Mouse (Mus musculus): Measurements from ENCODE around the gene Lrrc4. TPM values are rescaled to one million over a fixed set of nuclear protein-coding genes. Genes with fewer than 3 reads are reported as not detected.

Lrrc4 gene
- polyA plus RNA-seq, 1 experiment from 2014 or later, result 4.6 TPM

DNA sequence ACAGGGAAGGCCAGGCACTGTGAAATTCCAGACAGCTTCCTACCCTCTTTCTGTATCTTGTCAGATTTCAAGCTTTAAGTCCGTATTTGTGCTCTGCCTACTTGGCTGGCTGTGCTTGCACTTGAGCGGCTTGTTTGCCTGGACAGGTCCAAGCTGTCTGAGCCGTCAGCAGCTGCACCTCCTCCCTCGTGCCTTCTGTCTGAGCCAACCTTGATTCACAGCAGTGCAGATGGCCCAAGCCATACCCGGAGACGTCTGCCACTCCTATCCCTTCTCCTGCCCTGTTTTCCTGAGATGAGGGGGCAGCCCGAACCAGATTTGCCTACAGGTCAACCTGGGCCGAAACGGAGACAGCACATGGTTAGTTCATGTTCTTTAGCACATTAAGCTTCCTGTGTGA lies 14.5 kb downstream of the Lrrc4 start:
- 78% methylated on average over 9 of the region's 9 CpGs for WGBS
- H3K9me3 ChIP-seq (replicated peaks), result no peaks in the 10 kb centered on the region
- H3K36me3 ChIP-seq, result peaks cover 17% of the 10 kb centered on the region; the same call in 1 of the 2 replicates
- H3K4me3 ChIP-seq, result no peak overlapping the region
- H3K27ac ChIP-seq, result no peak overlapping the region
- peaks cover 30% of the 10 kb centered on the region for H3K4me1 ChIP-seq
- no peak for ATAC-seq (ENCODE audit: low FRiP score)
- H3K27me3 ChIP-seq, result no peaks in the 10 kb centered on the region
- H3K4me2 ChIP-seq (replicated peaks), result no peak overlapping the region
- H3K9ac ChIP-seq, result no peak overlapping the region

DNA sequence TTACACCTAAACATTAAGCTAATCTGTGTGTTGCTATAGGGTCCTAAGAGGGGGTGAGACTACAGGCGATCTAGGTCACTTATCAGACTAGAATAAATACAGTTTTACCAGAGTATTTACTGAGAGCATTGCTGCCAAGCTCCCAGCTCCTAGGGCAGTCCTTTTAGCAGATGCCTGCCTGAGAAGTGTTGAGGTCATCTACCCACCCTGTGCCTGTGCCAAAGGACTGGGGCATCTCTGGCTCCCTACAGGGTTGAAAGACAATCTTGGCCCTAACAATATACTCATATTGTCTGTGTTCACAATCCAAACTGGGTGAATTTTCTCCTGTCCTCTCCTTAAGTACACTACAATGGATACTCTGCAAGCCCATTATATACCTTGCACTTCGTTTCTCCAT lies 16.7 kb downstream of the Lrrc4 start:
- Histone ChIP-seq H3K27me3 (no peaks in the 10 kb centered on the region), H3K4me3 (no peak overlapping the region), H3K9ac (no peak overlapping the region), H3K4me2 (replicated peaks) (no peak overlapping the region), H3K36me3 (0 out of 2 replicates have a peak, but pooled peaks cover 14% of the 10 kb centered on the region), H3K4me1 (peaks cover 19% of the 10 kb centered on the region), H3K9me3 (replicated peaks) (no peaks in the 10 kb centered on the region), H3K27ac (no peak overlapping the region)
- 87% methylated on average over 2 of the region's 2 CpGs for WGBS
- no peak for ATAC-seq (ENCODE audit: low FRiP score)

DNA sequence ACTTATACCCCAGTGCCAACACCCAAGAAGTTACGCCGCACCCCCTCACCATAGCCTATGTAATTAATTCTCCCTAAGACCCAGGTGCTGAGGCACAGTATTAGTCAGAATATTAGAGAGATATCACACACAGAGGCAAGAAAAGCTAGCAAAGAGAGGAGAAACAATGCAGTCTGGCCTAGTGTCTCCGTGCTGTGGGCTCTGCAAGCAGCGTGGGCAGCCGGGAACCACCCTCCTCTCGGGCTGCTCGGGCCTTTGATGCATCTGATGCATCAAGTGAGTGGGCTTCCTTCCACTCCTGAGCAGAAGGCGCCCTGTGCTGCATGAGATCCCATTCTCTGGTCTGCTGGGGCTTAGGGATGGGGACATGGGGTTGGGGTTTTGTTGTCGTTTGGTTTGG lies 18.5 kb downstream of the Lrrc4 start:
- H3K27me3 ChIP-seq, result no peaks in the 10 kb centered on the region
- H3K9ac ChIP-seq, result no peak overlapping the region
- H3K36me3 ChIP-seq, result 0 out of 2 replicates have a peak, but pooled peaks cover 14% of the 10 kb centered on the region
- no peak overlapping the region for H3K4me3 ChIP-seq
- WGBS, result 79% methylated on average over 9 of the region's 9 CpGs
- H3K4me1 ChIP-seq, result peaks cover 9% of the 10 kb centered on the region; the same call in 1 of the 2 replicates
- no peak overlapping the region for H3K4me2 ChIP-seq (replicated peaks)
- ATAC-seq (ENCODE audit: low FRiP score), result no peak
- no peak overlapping the region for H3K27ac ChIP-seq
- H3K9me3 ChIP-seq (replicated peaks), result no peaks in the 10 kb centered on the region

DNA sequence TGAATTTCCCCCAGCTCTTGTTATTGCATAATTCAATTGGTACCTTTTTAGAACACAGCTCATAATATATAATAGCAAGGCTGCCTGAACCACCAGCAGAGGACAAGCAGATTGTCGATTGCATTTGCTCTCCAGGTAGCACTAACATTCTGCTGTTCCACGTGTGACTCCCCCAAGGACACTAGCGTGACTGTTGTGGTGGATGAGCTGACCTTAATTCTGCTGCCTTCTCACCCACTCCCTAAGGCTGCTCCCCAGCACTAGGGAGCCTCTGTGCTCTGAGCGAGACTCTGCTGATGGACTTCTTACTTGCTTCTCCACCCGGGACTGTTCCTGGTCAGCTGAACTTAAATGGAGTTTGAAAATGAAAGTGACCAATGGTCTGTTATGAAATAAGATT lies 26.8 kb downstream of the Lrrc4 start:
- no peaks in the 10 kb centered on the region for H3K27me3 ChIP-seq
- no peaks in the 10 kb centered on the region for H3K36me3 ChIP-seq
- H3K27ac ChIP-seq, result no peak overlapping the region
- no peaks in the 10 kb centered on the region for H3K9me3 ChIP-seq (replicated peaks)
- ATAC-seq (ENCODE audit: low FRiP score), result no peak
- 94% methylated on average over 5 of the region's 5 CpGs for WGBS
- no peak overlapping the region for H3K4me2 ChIP-seq (replicated peaks)
- H3K9ac ChIP-seq, result no peak overlapping the region
- H3K4me3 ChIP-seq, result no peak overlapping the region
- H3K4me1 ChIP-seq, result no peaks in the 10 kb centered on the region

DNA sequence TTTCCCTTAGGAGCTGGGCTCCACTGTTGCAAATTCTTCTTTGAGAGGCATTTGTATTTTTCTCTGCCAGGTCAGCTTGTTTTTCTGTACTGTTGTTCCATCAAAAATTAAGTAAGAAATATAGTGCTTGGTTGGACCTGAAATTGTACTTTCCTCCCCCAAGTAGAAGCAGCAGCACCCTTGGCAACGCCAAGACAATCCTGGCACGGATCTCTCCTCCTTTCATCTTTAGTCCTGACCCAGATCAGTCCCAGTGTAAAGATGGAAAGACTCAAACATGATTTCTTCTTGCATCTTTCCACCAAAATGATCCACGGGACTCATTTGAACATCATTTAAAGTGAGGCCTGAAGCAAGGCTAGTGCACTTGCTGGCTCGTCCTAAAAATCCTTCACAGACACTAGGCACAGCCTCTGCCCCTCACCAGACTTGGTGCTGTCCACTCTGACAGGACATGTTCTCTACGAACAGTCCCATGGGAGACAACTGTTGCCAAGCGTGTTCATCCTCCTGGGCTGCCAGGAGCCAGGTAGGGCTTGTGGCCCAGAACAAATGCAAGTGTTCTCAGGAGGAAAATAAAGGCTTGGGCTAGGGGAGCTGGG lies 27.8 kb downstream of the Lrrc4 start:
- no peak overlapping the region for H3K27ac ChIP-seq
- no peak overlapping the region for H3K4me3 ChIP-seq
- 90% methylated on average over 6 of the region's 6 CpGs for WGBS
- H3K4me2 ChIP-seq (replicated peaks), result no peak overlapping the region
- no peaks in the 10 kb centered on the region for H3K4me1 ChIP-seq
- no peaks in the 10 kb centered on the region for H3K9me3 ChIP-seq (replicated peaks)
- no peaks in the 10 kb centered on the region for H3K27me3 ChIP-seq
- no peaks in the 10 kb centered on the region for H3K36me3 ChIP-seq
- no peak overlapping the region for H3K9ac ChIP-seq
- no peak for ATAC-seq (ENCODE audit: low FRiP score)

DNA sequence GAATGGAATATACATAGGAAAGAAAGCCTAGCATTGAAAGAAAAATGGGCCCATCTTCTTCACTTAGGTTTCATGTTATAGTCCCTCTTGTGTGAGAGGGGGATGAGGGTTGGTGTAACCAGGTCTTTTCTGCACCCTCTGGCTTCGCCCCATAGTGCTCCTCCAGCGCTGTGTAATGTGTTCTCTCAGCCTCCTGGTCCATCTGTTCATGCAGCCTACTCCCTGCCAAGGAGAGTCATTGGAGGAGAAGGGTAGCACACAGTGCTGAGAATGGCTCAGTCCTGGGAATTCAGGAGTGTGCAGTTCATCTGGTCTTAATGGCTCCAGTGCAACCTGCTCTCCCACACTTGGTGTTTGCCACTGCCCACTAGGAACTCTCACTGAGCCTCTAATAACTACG lies 30.6 kb downstream of the Lrrc4 start:
- H3K9ac ChIP-seq, result no peak overlapping the region
- 0 out of 2 replicates have a peak, but pooled peaks cover 3% of the 10 kb centered on the region for H3K4me1 ChIP-seq
- H3K9me3 ChIP-seq (replicated peaks), result no peaks in the 10 kb centered on the region
- ATAC-seq (ENCODE audit: low FRiP score), result no peak
- WGBS, result 87% methylated on average over 3 of the region's 3 CpGs
- H3K27me3 ChIP-seq, result no peaks in the 10 kb centered on the region
- no peak overlapping the region for H3K4me2 ChIP-seq (replicated peaks)
- H3K36me3 ChIP-seq, result peaks cover 10% of the 10 kb centered on the region
- H3K4me3 ChIP-seq, result no peak overlapping the region
- no peak overlapping the region for H3K27ac ChIP-seq

DNA sequence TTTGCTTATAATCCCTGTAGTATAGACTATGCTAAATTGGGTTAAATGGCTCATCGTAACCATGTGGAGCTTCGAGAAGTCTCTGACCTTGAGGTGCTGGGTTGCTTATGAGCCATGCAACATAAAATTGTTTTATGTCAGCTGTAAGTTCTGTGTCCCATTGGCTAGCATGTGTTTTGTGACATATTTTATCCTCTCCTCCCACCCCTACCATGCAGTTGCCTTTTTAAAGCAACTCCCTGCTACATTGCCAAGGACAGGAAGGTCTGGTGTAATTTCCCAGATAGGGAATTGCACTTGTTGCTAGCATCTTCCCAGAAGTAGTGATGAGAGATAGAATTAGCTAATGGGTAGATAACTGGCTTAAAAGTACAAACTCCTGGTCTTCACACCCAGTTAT lies 31.7 kb downstream of the Lrrc4 start:
- Histone ChIP-seq H3K27ac (no peak overlapping the region), H3K9me3 (replicated peaks) (no peaks in the 10 kb centered on the region), H3K4me1 (peaks cover 11% of the 10 kb centered on the region), H3K27me3 (no peaks in the 10 kb centered on the region), H3K9ac (no peak overlapping the region), H3K4me3 (no peak overlapping the region), H3K4me2 (replicated peaks) (no peak overlapping the region), H3K36me3 (peaks cover 11% of the 10 kb centered on the region)
- no peak for ATAC-seq (ENCODE audit: low FRiP score)
- 93% methylated on average over 2 of the region's 2 CpGs for WGBS

DNA sequence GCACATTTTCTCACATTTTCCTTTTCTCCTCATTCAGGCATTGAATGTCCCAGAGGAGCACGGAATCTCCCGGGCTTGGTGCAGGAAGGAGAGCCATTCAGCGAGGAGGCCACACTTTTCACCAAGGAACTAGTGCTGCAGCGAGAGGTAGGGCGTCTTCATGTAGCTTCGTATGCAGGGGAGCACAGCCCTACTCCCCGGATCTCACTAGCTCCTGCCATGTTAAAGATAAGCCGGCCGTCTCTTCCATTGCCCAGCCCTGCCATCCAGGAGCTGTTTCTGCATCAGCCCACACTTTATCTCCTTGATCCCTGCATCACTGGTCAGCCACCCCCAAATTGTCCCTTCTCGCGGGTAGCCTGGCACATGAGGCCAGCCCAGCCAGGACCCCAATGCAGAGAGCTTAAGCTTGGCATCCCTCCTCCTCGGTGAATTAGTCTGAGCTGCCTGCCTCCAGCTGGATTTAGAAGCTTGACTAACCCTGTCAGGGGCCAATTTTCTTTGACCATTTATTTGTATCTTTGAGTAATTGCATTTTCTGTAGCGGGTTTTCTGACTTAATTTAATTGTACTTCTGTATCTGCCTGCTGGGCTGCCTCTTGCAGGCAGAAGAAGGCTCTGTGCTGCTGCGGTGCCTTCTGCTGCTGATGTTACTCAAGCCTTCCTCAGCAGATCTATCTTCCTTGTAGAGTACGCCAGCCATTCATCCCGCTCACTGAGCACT lies 35.6 kb downstream of the Lrrc4 start:
- Histone ChIP-seq H3K36me3 (peaks cover 11% of the 10 kb centered on the region), H3K4me2 (replicated peaks) (no peak overlapping the region), H3K27ac (peak overlapping the region; percentile 44; the same call in 1 of the 2 replicates), H3K27me3 (no peaks in the 10 kb centered on the region), H3K4me3 (no peak overlapping the region), H3K9me3 (replicated peaks) (no peaks in the 10 kb centered on the region), H3K9ac (no peak overlapping the region), H3K4me1 (peaks cover 14% of the 10 kb centered on the region)
- WGBS, result 86% methylated on average over 16 of the region's 16 CpGs
- peak; percentile 57 for ATAC-seq (ENCODE audit: low FRiP score)

DNA sequence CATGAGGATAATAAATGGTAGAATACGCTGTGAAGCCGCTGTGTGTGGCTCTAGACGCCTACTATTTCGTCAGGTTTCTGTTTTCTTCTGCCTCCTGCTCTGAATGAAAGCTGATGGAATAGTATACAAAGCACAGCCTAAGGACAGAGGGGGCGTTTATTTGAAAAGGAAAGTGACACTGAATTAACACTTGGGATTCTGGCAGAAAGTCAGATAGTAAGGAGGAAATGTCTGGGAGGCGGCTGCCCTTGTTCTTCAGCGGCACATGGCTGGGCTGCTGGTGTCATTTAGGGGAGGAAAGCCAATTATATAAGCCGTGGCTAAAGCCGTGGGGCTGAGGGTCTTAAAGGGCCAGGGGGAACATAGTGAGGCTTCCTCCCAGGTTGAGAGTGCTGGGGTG lies 36.2 kb downstream of the Lrrc4 start:
- ATAC-seq (ENCODE audit: low FRiP score), result peak; percentile 49; the same call in 1 of the 2 replicates
- peaks cover 17% of the 10 kb centered on the region for H3K4me1 ChIP-seq
- peaks cover 11% of the 10 kb centered on the region for H3K36me3 ChIP-seq
- 36% methylated on average over 9 of the region's 9 CpGs for WGBS
- no peaks in the 10 kb centered on the region for H3K27me3 ChIP-seq
- H3K27ac ChIP-seq, result peak overlapping the region; percentile 19; the same call in 1 of the 2 replicates
- H3K9ac ChIP-seq, result no peak overlapping the region
- H3K9me3 ChIP-seq (replicated peaks), result no peaks in the 10 kb centered on the region
- H3K4me2 ChIP-seq (replicated peaks), result 0 out of 2 replicates have a peak overlapping the region, but pooled peaks have one; percentile 14
- H3K4me3 ChIP-seq, result no peak overlapping the region

DNA sequence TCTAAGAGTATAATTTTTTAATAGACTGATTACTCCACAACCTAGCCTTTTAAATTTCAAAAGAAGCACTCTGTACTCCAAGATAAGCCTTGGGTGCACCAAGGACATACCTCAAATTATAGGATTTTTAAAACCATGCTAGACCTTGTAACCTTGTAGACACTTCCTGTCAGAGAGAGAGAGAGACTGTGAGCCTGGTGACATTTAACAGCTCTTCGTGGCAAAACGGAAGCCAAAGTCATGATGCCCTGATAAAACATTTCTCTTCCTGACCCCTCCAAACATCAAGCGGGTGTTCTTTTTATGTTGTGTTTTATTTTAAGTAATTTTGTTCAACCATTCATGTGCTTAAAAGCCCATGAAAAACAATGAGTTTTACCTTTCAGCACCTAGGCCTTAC lies 39.7 kb downstream of the Lrrc4 start:
- H3K36me3 ChIP-seq, result peaks cover 9% of the 10 kb centered on the region
- H3K4me2 ChIP-seq (replicated peaks), result no peak overlapping the region
- H3K9ac ChIP-seq, result no peak overlapping the region
- no peaks in the 10 kb centered on the region for H3K9me3 ChIP-seq (replicated peaks)
- peaks cover 20% of the 10 kb centered on the region for H3K4me1 ChIP-seq
- H3K27ac ChIP-seq, result no peak overlapping the region
- H3K4me3 ChIP-seq, result no peak overlapping the region
- H3K27me3 ChIP-seq, result no peaks in the 10 kb centered on the region
- no peak for ATAC-seq (ENCODE audit: low FRiP score)
- WGBS, result 91% methylated on average over 3 of the region's 3 CpGs

DNA sequence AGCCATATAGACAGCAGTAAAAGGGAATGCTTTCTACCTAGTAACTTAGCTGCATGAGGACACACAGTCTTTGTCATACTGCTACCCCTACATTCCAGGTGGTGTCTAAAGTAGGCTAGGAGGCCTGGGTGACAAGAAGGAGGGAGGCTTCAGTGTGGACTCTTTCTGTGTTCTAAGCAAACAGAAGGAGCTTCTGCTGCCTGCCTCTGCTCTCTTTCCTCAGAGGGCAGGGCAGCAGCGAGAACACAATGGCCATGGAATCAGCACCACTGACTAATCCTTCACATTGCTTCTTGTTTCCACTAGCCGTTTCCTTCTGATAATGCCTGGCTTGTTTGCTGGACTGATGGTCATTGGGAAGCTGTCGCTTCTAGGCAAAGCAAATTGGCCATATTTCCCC lies 40.4 kb downstream of the Lrrc4 start:
- Histone ChIP-seq H3K27ac (no peak overlapping the region), H3K4me1 (peaks cover 17% of the 10 kb centered on the region), H3K4me3 (no peak overlapping the region), H3K9me3 (replicated peaks) (no peaks in the 10 kb centered on the region), H3K27me3 (no peaks in the 10 kb centered on the region), H3K4me2 (replicated peaks) (no peak overlapping the region), H3K9ac (no peak overlapping the region), H3K36me3 (peaks cover 3% of the 10 kb centered on the region)
- 57% methylated on average over 3 of the region's 3 CpGs for WGBS
- ATAC-seq (ENCODE audit: low FRiP score), result no peak

DNA sequence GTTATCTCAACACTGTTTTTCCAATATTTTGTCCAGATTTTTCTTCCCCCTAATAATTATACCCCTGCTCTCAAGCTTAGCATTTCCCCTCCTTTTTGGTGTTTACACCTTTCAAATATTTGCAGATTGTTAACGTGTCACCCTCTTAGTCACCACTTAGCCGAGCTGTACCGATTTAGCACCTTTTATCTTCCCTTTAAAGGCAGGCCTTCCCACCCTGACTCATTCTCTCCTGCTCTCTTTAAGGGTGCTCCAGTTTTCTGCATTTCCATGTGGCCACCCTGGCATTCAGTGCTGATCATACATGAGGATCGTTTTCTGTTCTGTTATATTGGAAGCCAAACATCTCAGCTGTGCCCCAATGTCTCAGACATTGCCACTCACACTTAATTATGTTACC lies 41.9 kb downstream of the Lrrc4 start:
- Histone ChIP-seq H3K4me2 (replicated peaks) (no peak overlapping the region), H3K4me3 (no peak overlapping the region), H3K36me3 (no peaks in the 10 kb centered on the region), H3K27ac (no peak overlapping the region), H3K9ac (no peak overlapping the region), H3K9me3 (replicated peaks) (no peaks in the 10 kb centered on the region), H3K27me3 (no peaks in the 10 kb centered on the region), H3K4me1 (peaks cover 9% of the 10 kb centered on the region)
- ATAC-seq (ENCODE audit: low FRiP score), result no peak
- 85% methylated on average over 4 of the region's 4 CpGs for WGBS

DNA sequence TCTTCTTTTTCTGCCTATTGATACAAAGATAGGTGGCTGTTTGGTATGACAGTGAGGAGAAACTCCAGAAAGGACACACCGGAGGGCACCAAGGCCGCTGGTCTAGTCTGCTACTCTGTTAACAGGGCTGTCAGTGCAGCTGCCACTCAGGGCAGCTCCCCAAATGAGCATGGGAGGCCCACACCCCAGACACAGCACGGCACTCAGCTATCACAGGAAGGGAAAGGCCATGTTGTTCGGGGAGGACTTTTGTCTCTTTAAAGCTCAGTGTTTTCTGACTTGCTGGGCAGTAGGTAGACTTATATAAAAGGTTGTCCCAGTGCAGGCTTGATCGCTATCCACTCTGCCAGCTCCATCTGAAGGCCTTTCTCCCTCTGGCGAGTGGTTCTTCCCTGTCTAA lies 44.4 kb downstream of the Lrrc4 start:
- no peaks in the 10 kb centered on the region for H3K9me3 ChIP-seq (replicated peaks)
- H3K36me3 ChIP-seq, result no peaks in the 10 kb centered on the region
- no peak overlapping the region for H3K9ac ChIP-seq
- no peak overlapping the region for H3K27ac ChIP-seq
- no peak overlapping the region for H3K4me3 ChIP-seq
- no peak overlapping the region for H3K4me2 ChIP-seq (replicated peaks)
- no peak for ATAC-seq (ENCODE audit: low FRiP score)
- H3K27me3 ChIP-seq, result no peaks in the 10 kb centered on the region
- 59% methylated on average over 6 of the region's 6 CpGs for WGBS
- H3K4me1 ChIP-seq, result peaks cover 27% of the 10 kb centered on the region

Measured in hindbrain, embryonic 12.5 days (tissue).